7 mouse cellular contexts compared by ENCODE assay signal in the genomic region with DNA sequence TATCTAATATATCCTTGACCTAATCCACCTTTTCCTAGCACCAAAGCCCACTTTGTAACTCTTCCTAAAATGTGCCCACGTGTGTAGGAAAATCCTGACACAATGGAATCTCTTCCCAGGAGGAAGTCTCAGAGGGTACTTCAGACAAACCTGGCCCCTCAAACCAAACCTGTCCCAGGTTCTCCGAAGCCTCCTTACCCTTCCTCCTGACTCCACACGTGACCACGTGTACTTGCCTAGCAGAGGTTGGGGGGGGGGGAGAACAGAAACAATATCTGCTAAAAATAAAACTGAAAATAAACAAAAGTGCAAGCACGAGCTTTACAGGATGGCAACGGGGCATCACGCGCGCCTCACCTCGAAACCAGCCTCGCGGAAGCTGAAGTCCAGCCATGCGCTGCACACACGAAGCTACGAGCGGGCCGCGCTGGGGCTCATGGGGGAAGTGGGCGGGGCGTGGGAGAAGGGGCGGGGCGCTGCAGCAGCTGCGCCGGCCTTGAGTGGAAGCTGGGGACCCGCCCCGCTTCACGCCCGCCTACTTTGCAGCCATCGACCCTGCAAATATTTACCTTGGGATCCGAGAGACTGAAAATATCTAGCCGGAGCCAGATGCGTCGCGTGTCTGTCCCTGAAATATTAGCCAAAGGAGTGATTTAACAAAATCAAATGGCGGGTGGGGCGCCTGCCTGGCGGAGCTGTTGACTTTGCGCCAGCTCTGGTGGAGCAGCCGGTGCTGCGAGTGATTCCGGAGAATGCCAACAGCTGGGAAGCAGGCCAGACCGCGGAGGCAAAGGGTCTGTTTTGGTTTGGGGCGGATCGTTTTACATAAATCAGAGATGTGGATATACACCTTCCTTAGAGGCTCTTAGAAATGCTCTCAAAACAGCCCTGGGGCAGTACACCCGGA. TPM values are rescaled to one million over a fixed set of nuclear protein-coding genes. Genes with fewer than 3 reads are reported as not detected.
DNase-seq lines count a peak whose midpoint lies in the region; ATAC-seq lines count a peak whose summit lies in the region.

No protein-coding gene starts in this region.

- H3K9me3 ChIP-seq in intestine, embryonic 14.5 days (ENCODE audit: control insufficient read depth, low read length): no peaks in the 10 kb centered on the region

- peak; percentile 89 for ATAC-seq in intestine, embryonic 14.5 days (replicated peaks; ENCODE audit: low FRiP score, low TSS enrichment, low read depth)

- 14% methylated on average over 46 of the region's 46 CpGs for WGBS in intestine, embryonic 14.5 days

- 0 out of 2 replicates have a peak overlapping the region, but pooled peaks have one; percentile 18 for H3K27ac ChIP-seq in intestine, embryonic 14.5 days (ENCODE audit: low read depth)

- H3K36me3 ChIP-seq in intestine, embryonic 14.5 days (ENCODE audit: control insufficient read depth, insufficient read depth, low read length): no peaks in the 10 kb centered on the region

- H3K27me3 ChIP-seq in intestine, embryonic 14.5 days (replicated peaks; ENCODE audit: control insufficient read depth, insufficient read depth, low read length): 0 out of 2 replicates have a peak, but pooled peaks cover 2% of the 10 kb centered on the region

- H3K9ac ChIP-seq in intestine, embryonic 14.5 days (ENCODE audit: low read length): peak overlapping the region; percentile 22

- 0 out of 2 replicates have a peak, but pooled peaks cover 6% of the 10 kb centered on the region for H3K4me1 ChIP-seq in intestine, embryonic 14.5 days (replicated peaks; ENCODE audit: control insufficient read depth, insufficient read depth, low read length)

- peak; percentile 39 for DNase-seq in adrenal gland, adult 8-10 months
- DNase-seq in embryo, embryonic 11 days: peak; percentile 92
- peak; percentile 53 for DNase-seq in gastrocnemius, postnatal 25 days
- DNase-seq in intestine, embryonic 14.5 days (ENCODE audit: low spot score): peak; percentile 89
- peak; percentile 52 to 61 for DNase-seq in left cerebral cortex, postnatal 25 days (ENCODE audit: low spot score in 2 of 2)
- DNase-seq in mesoderm, embryonic 11.5 days (ENCODE audit: low read depth, low spot score): peak; percentile 86
- peak; percentile 18 to 50 for DNase-seq in right cerebral cortex, postnatal 36 days (ENCODE audit: low spot score in 2 of 2)

- peak overlapping the region; percentile 34 for H3K4me3 ChIP-seq in intestine, embryonic 14.5 days (ENCODE audit: low read depth, low read length)

- intact Hi-C loops in left cerebral cortex, postnatal 25 days (cut with DNase I): no loop called here

- H3K4me2 ChIP-seq in intestine, embryonic 14.5 days (ENCODE audit: low read length): peak overlapping the region; percentile 69

RNA-seq across cellular contexts. Expression of gene Gfi1, which starts 38.0 kb away (rescaled TPM):
- under 1 TPM in 2 of 4 experiments, not detected in 2; 0.09 to 0.17 TPM for total RNA-seq in adrenal gland, adult 8-10 months (2022)
- total RNA-seq in gastrocnemius, postnatal 25 days (2021): under 1 TPM in 1 of 2 experiments, not detected in 1; 0.29 TPM
- 0.69 and 1.4 TPM in 2 replicates for polyA plus RNA-seq in intestine, embryonic 14.5 days (2014; fragmentation: Nextera tagmentation; extraction: Ambion mirVana)
- total RNA-seq in left cerebral cortex, postnatal 25 days (2021): not detected

Comparison
In these comparisons a context has a peak if more than half of its experiments do, and no peak if none do; other contexts are left out.
1. Peak in every context shown above with its lines: DNase-seq, ATAC-seq, H3K4me3 ChIP-seq and H3K27ac ChIP-seq.
2. DNase-seq: peak in every context shown above with its lines; median percentile 92 in embryo, embryonic 11 days; 89 in intestine, embryonic 14.5 days; 86 in mesoderm, embryonic 11.5 days; 56 in left cerebral cortex, postnatal 25 days; 53 in gastrocnemius, postnatal 25 days; 39 in adrenal gland, adult 8-10 months; 34 in right cerebral cortex, postnatal 36 days.